Mouse (Mus musculus) kidney, adult 2 months (tissue): ENCODE data around the gene Atrx.

Experiments used
- CTCF ChIP-seq: fragments of 200-500 bp; conservative IDR thresholded peaks from 2 replicates; pipeline ENCODE4 v1.5.1; 2011; ENCODE audit warnings: low read depth, mild to moderate bottlenecking, control low read depth, low read length, moderate library complexity, mixed read lengths; ENCODE audit not compliant: insufficient read depth, insufficient read length
- POLR2A ChIP-seq: fragments of 200-500 bp; IDR thresholded peaks from one replicate; pipeline ENCODE4 v1.6.1; 2011; ENCODE audit warnings: low read depth, low read length, control low read depth

DNA sequence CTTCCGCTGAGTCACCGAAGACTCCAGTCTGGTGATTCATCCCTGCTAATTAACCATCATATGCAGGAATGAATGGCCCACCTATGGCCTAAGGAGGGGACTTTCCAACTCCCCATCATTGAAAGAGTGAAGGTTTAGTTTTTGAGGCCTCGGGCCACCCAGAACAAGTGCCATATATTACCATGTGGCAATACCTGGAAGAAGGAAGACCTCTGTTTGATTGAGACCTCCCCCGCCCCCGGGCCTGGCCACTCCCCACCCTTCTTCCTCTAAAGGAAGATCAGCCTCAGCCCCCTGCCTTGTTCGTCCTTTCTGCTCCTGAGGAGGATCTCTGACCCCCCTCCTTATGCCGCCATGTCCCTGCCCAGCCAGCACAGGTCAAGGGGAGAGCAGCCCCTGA, 10.0 kb upstream of the Atrx start:
- no peak for TF ChIP-seq CTCF
- no peak for TF ChIP-seq POLR2A
